8 mouse cellular contexts compared by ENCODE assay signal in genomic region chr8:86623911-86624731, GRCm38 (mm10). TPM values are rescaled to one million over a fixed set of nuclear protein-coding genes. Genes with fewer than 3 reads are reported as not detected.
DNase-seq lines count a peak whose midpoint lies in the region; ATAC-seq lines count a peak whose summit lies in the region.

TSS of gene Lonp2 (plus strand) at chr8:86624043.

- H3K9ac ChIP-seq in heart, embryonic 13.5 days, result peak within 1 kb of the TSS; percentile 92
- peak within 1 kb of the TSS; percentile 85 for H3K9ac ChIP-seq in liver, embryonic 12.5 days
- peak within 1 kb of the TSS; percentile 65 for H3K9ac ChIP-seq in stomach, embryonic 15.5 days

- H3K4me3 ChIP-seq in heart, embryonic 13.5 days, result peak within 1 kb of the TSS; percentile 97
- peak within 1 kb of the TSS; percentile 86 for H3K4me3 ChIP-seq in liver, embryonic 12.5 days
- H3K4me3 ChIP-seq in stomach, embryonic 15.5 days (replicated peaks), result peak within 1 kb of the TSS; percentile 86

- H3K9me3 ChIP-seq in heart, embryonic 13.5 days, result no peaks in the 10 kb centered on the region
- no peaks in the 10 kb centered on the region for H3K9me3 ChIP-seq in liver, embryonic 12.5 days (replicated peaks)
- no peaks in the 10 kb centered on the region for H3K9me3 ChIP-seq in stomach, embryonic 15.5 days

- peak within 1 kb of the TSS; percentile 90 for H3K4me2 ChIP-seq in heart, embryonic 13.5 days
- peak within 1 kb of the TSS; percentile 95 for H3K4me2 ChIP-seq in liver, embryonic 12.5 days
- H3K4me2 ChIP-seq in stomach, embryonic 15.5 days, result peak within 1 kb of the TSS; percentile 83

- under 1% methylated on average over 62 of the region's 62 CpGs for WGBS in heart, embryonic 13.5 days
- under 1% methylated on average over 62 of the region's 62 CpGs for WGBS in liver, embryonic 12.5 days (ENCODE audit: insufficient replicate concordance)
- under 1% methylated on average over 62 of the region's 62 CpGs for WGBS in stomach, embryonic 15.5 days

- no peaks in the 10 kb centered on the region for H3K27me3 ChIP-seq in heart, embryonic 13.5 days (replicated peaks)
- H3K27me3 ChIP-seq in liver, embryonic 12.5 days (replicated peaks), result no peaks in the 10 kb centered on the region
- H3K27me3 ChIP-seq in stomach, embryonic 15.5 days (replicated peaks), result no peaks in the 10 kb centered on the region

- H3K36me3 ChIP-seq in heart, embryonic 13.5 days, result no peaks in the 10 kb centered on the region; the same call in 1 of the 2 replicates
- no peaks in the 10 kb centered on the region for H3K36me3 ChIP-seq in liver, embryonic 12.5 days
- no peaks in the 10 kb centered on the region for H3K36me3 ChIP-seq in stomach, embryonic 15.5 days

- ATAC-seq in erythroid progenitor cell, adult 5-6 weeks (replicated peaks; ENCODE audit: low FRiP score, poor library complexity, severe bottlenecking), result peak; percentile 97
- ATAC-seq in heart, embryonic 13.5 days (ENCODE audit: extremely low read depth, insufficient number of reproducible peaks, low FRiP score, low TSS enrichment), result peak; percentile 98
- peak; percentile 99 for ATAC-seq in liver, embryonic 12.5 days
- peak; percentile 100 for ATAC-seq in stomach, embryonic 15.5 days (ENCODE audit: insufficient read depth, low FRiP score, low read depth)

- peak; percentile 97 for DNase-seq in CD4-positive helper T cell, adult 2 months (ENCODE audit: low read depth, low spot score)
- DNase-seq in brain, embryonic 18.5 days (ENCODE audit: low read depth, low spot score), result peak; percentile 87
- DNase-seq in kidney, postnatal 10 days, result peak; percentile 99
- peak; percentile 97 for DNase-seq in natural killer cell, adult 2 months (ENCODE audit: low spot score in 2 of 2)

- H3K27ac ChIP-seq in heart, embryonic 13.5 days (replicated peaks), result peak within 1 kb of the TSS; percentile 90
- peak within 1 kb of the TSS; percentile 86 for H3K27ac ChIP-seq in liver, embryonic 12.5 days
- peak within 1 kb of the TSS; percentile 79 for H3K27ac ChIP-seq in stomach, embryonic 15.5 days

- peaks cover 31% of the 10 kb centered on the region for H3K4me1 ChIP-seq in heart, embryonic 13.5 days
- H3K4me1 ChIP-seq in liver, embryonic 12.5 days, result peaks cover 19% of the 10 kb centered on the region
- peaks cover 6% of the 10 kb centered on the region for H3K4me1 ChIP-seq in stomach, embryonic 15.5 days

RNA-seq across cellular contexts. Expression of gene Lonp2, which starts in this region (rescaled TPM):
- 16.9 and 31.9 TPM in 2 replicates for total RNA-seq in erythroid progenitor cell, adult 5-6 weeks (2015; ENCODE audit: low replicate concordance)
- 13.4 and 20.5 TPM in 2 replicates for total RNA-seq in erythroid progenitor cell, adult 5-6 weeks (2017; ENCODE audit: low replicate concordance)
- polyA plus RNA-seq in heart, embryonic 13.5 days (2015; fragmentation: Nextera tagmentation; extraction: Ambion mirVana), result 53.7 and 56.7 TPM in 2 replicates
- 40.1 and 42.8 TPM in 2 replicates for polyA plus RNA-seq in liver, embryonic 12.5 days (2016; fragmentation: Nextera tagmentation; extraction: Ambion mirVana)
- 51.3 and 54.0 TPM in 2 replicates for polyA plus RNA-seq in stomach, embryonic 15.5 days (2015; fragmentation: Nextera tagmentation; extraction: Ambion mirVana)

Comparison
In these comparisons a context has a peak if more than half of its experiments do, and no peak if none do; other contexts are left out.
1. Peak in every context shown above with its lines: DNase-seq, ATAC-seq, H3K4me3 ChIP-seq and H3K27ac ChIP-seq.